Mouse (Mus musculus) liver, adult 2 months (tissue): ENCODE data around the gene Ppp1r13b. TPM values are rescaled to one million over a fixed set of nuclear protein-coding genes. Genes with fewer than 3 reads are reported as not detected.
A peak's percentile ranks its signal among the peaks of the same experiment; 100 is the strongest.

Experiments used
- DNase-seq: peaks from one replicate; pipeline ENCODE4 v3.0.0-alpha.2; 2011; ENCODE audit warnings: low read depth, low spot score; ENCODE audit errors: extremely low read depth
- H3K27ac ChIP-seq: fragments of 200-500 bp; replicated peaks from 2 replicates; pipeline ENCODE4 v1.5.1; 2012; ENCODE audit warnings: low read depth, mild to moderate bottlenecking, control low read depth, inconsistent platforms, low read length; ENCODE audit not compliant: insufficient read depth
- H3K27me3 ChIP-seq: fragments of 200-500 bp; 2 replicates; pipeline ENCODE4 v1.6.1; 2012; ENCODE audit warnings: mild to moderate bottlenecking, moderate library complexity, low read length, inconsistent platforms; ENCODE audit not compliant: control insufficient read depth, insufficient read depth
- H3K36me3 ChIP-seq: fragments of 200-500 bp; 2 replicates; pipeline ENCODE4 v1.6.1; 2012; ENCODE audit warnings: low read length, inconsistent platforms; ENCODE audit not compliant: control insufficient read depth, insufficient read depth
- H3K4me1 ChIP-seq: fragments of 200-500 bp; 2 replicates; pipeline ENCODE4 v1.6.1; 2011; ENCODE audit warnings: low read length; ENCODE audit not compliant: control insufficient read depth, insufficient read depth
- H3K4me3 ChIP-seq: fragments of 200-500 bp; 2 replicates; pipeline ENCODE4 v1.5.1; 2011; ENCODE audit warnings: low read depth, mild to moderate bottlenecking, control low read depth, low read length, moderate library complexity; ENCODE audit not compliant: insufficient read depth
- H3K79me2 ChIP-seq: fragments of 200-500 bp; 2 replicates; pipeline ENCODE4 v1.6.1; 2012; ENCODE audit warnings: inconsistent platforms, mild to moderate bottlenecking, low read length, moderate library complexity; ENCODE audit not compliant: control insufficient read depth, insufficient read depth
- H3K9ac ChIP-seq: fragments of 200-500 bp; 2 replicates; pipeline ENCODE4 v1.6.1; 2012; ENCODE audit warnings: low read depth, mild to moderate bottlenecking, control low read depth, inconsistent platforms, low read length
- CTCF ChIP-seq: fragments of 200-500 bp; IDR thresholded peaks from 2 replicates; pipeline ENCODE4 v1.5.1; 2011; ENCODE audit warnings: low read depth, low read length, control low read depth
- POLR2A ChIP-seq: fragments of 200-500 bp; IDR thresholded peaks from 2 replicates; pipeline ENCODE4 v1.6.1; 2011; ENCODE audit warnings: low read length, control low read depth; ENCODE audit not compliant: insufficient read depth; ENCODE audit errors: extremely low read depth
- WGBS: fragments of 180-500 bp; shearing (Covaris S2); methylation state at CpG from one replicate; pipeline ENCODE4 v1.1.7; 2018; 5-methylcytosine and 5-hydroxymethylcytosine counted together
- polyA plus RNA-seq: library from polyadenylated mRNA; depleted of rRNA; stranded (reverse); fragments of >200 nt; gene quantifications from 2 replicates; pipeline ENCODE4 v1.2.3, GENCODE M21; 2012; rRNA removed
- total RNA-seq: library from RNA; depleted of rRNA; stranded (reverse); fragments of >200 nt; gene quantifications from 2 replicates; pipeline ENCODE4 v1.2.3, GENCODE M21; 2014; rRNA removed

Ppp1r13b gene
- total and polyA plus RNA-seq, 2 experiments, result 2.9 to 5.4 TPM

GRCm38 (mm10) chr12:111790631-111791030, 117.3 kb downstream of the Ppp1r13b start:
- H3K27me3 ChIP-seq, result no peaks in the 10 kb centered on the region
- H3K36me3 ChIP-seq, result peaks cover 11% of the 10 kb centered on the region
- peak overlapping the region; percentile 8; the same call in 1 of the 2 replicates for H3K9ac ChIP-seq
- peak; percentile 90 for DNase-seq
- peaks cover 19% of the 10 kb centered on the region for H3K4me1 ChIP-seq
- peaks cover 2% of the 10 kb centered on the region; the same call in 1 of the 2 replicates for H3K79me2 ChIP-seq
- TF ChIP-seq CTCF (no peak), POLR2A (no peak)
- no peak overlapping the region for H3K4me3 ChIP-seq
- WGBS, result 41% methylated on average over 7 of the region's 7 CpGs
- peak overlapping the region; percentile 90 for H3K27ac ChIP-seq

GRCm38 (mm10) chr12:111790090-111790489, 117.8 kb downstream of the Ppp1r13b start:
- Histone ChIP-seq H3K4me1 (peaks cover 19% of the 10 kb centered on the region), H3K9ac (peak overlapping the region; percentile 11), H3K27me3 (no peaks in the 10 kb centered on the region), H3K27ac (peak overlapping the region; percentile 90), H3K4me3 (no peak overlapping the region), H3K36me3 (peaks cover 11% of the 10 kb centered on the region), H3K79me2 (peaks cover 2% of the 10 kb centered on the region; the same call in 1 of the 2 replicates)
- WGBS, result 32% methylated on average over 5 of the region's 5 CpGs
- no peak for TF ChIP-seq CTCF
- TF ChIP-seq POLR2A, result no peak
- peak; percentile 92 for DNase-seq

DNA sequence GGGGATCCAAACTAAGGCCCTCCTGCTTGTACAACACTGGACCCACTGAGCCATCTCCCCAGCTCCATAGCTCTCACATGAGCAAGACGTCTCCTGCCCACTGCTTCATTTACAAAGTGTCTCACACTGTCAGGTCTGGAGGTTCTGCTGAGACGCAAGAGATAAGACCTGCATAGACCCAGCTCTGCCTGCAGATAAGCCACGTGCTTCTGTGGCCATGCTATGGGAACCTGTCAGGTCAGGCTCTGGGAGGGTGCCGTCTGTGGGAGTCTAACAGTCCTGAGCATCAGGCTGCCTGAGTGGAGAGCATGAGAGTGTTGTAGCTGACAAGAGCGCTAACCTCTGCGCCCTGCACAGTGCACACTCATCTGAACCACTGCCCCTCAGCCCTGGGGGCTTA, 120.9 kb downstream of the Ppp1r13b start:
- Histone ChIP-seq H3K4me1 (peaks cover 19% of the 10 kb centered on the region), H3K4me3 (no peak overlapping the region), H3K9ac (no peak overlapping the region), H3K27me3 (no peaks in the 10 kb centered on the region), H3K36me3 (peaks cover 16% of the 10 kb centered on the region), H3K27ac (no peak overlapping the region), H3K79me2 (peaks cover 2% of the 10 kb centered on the region; the same call in 1 of the 2 replicates)
- no peak for TF ChIP-seq CTCF
- no peak for TF ChIP-seq POLR2A
- DNase-seq, result no peak
- 93% methylated on average over 6 of the region's 6 CpGs for WGBS

DNA sequence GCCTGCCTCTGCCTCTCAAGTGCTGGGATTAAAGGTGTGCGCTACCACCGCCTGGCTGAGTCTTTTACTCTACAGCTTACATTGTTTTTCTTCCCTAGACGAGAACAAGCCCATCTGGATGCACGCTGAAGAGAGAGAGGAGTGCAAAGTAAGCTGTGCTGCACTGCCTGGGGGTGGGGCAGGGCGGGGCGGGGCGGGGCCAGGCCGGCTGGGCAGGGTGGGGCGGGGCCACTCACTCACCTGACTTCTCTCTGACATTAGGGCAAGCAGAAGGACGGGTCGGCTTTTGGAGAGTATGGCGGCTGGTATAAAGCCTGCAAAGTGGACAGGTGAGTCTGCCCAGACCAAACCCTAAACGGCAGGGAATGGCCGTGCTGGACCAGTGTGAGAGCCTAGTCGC, 122.7 kb downstream of the Ppp1r13b start:
- no peak for TF ChIP-seq POLR2A
- no peak for TF ChIP-seq CTCF
- Histone ChIP-seq H3K4me3 (no peak overlapping the region), H3K9ac (no peak overlapping the region), H3K4me1 (peaks cover 12% of the 10 kb centered on the region), H3K27ac (no peak overlapping the region), H3K27me3 (no peaks in the 10 kb centered on the region), H3K36me3 (peaks cover 24% of the 10 kb centered on the region), H3K79me2 (no peaks in the 10 kb centered on the region)
- no peak for DNase-seq
- WGBS, result 82% methylated on average over 15 of the region's 15 CpGs

GRCm38 (mm10) chr12:111779544-111779943, 128.4 kb downstream of the Ppp1r13b start:
- no peak overlapping the region for H3K4me3 ChIP-seq
- no peak for TF ChIP-seq POLR2A
- peak; percentile 68 for TF ChIP-seq CTCF
- no peaks in the 10 kb centered on the region for H3K27me3 ChIP-seq
- H3K79me2 ChIP-seq, result peaks cover 3% of the 10 kb centered on the region; the same call in 1 of the 2 replicates
- H3K27ac ChIP-seq, result no peak overlapping the region
- H3K36me3 ChIP-seq, result peaks cover 53% of the 10 kb centered on the region
- H3K4me1 ChIP-seq, result no peaks in the 10 kb centered on the region
- WGBS, result 97% methylated on average over 1 of the region's 1 CpGs
- no peak overlapping the region for H3K9ac ChIP-seq
- no peak for DNase-seq

Other genes starting within 250 kb of the Ppp1r13b start
- 9.7 and 9.9 TPM in 2 replicates for gene Ckb, start 235.8 kb downstream of the Ppp1r13b start, total RNA-seq
- gene Ckb, start 235.8 kb downstream of the Ppp1r13b start, polyA plus RNA-seq, result 15.3 and 17.8 TPM in 2 replicates
- gene Trmt61a, start 230.0 kb downstream of the Ppp1r13b start, total RNA-seq, result 2.3 and 5.3 TPM in 2 replicates
- 17.9 and 33.1 TPM in 2 replicates for gene Trmt61a, start 230.0 kb downstream of the Ppp1r13b start, polyA plus RNA-seq
- gene Bag5, start 194.9 kb downstream of the Ppp1r13b start, total RNA-seq, result 9.5 and 10.1 TPM in 2 replicates
- 6.7 and 7.7 TPM in 2 replicates for gene Bag5, start 194.9 kb downstream of the Ppp1r13b start, polyA plus RNA-seq
- 21.3 and 24.3 TPM in 2 replicates for gene Apopt1, start 194.8 kb downstream of the Ppp1r13b start, total RNA-seq
- 58.2 and 78.4 TPM in 2 replicates for gene Apopt1, start 194.8 kb downstream of the Ppp1r13b start, polyA plus RNA-seq
- gene Klc1, start 149.3 kb downstream of the Ppp1r13b start, total RNA-seq, result 15.3 and 18.8 TPM in 2 replicates
- gene Klc1, start 149.3 kb downstream of the Ppp1r13b start, polyA plus RNA-seq, result 11.7 and 17.4 TPM in 2 replicates
- gene Xrcc3, start 94.2 kb downstream of the Ppp1r13b start, total RNA-seq, result 1.1 and 2.6 TPM in 2 replicates
- gene Xrcc3, start 94.2 kb downstream of the Ppp1r13b start, polyA plus RNA-seq, result 4.4 and 4.6 TPM in 2 replicates
- 63.3 and 75.6 TPM in 2 replicates for gene Zfyve21, start 93.9 kb downstream of the Ppp1r13b start, total RNA-seq
- 65.5 and 72.8 TPM in 2 replicates for gene Zfyve21, start 93.9 kb downstream of the Ppp1r13b start, polyA plus RNA-seq
- gene Atp5mpl, start 58.9 kb upstream of the Ppp1r13b start, total RNA-seq, result 336 and 444 TPM in 2 replicates
- gene Atp5mpl, start 58.9 kb upstream of the Ppp1r13b start, polyA plus RNA-seq, result 23.8 and 26.3 TPM in 2 replicates
- not detected in 2 replicates for gene Tdrd9, start 63.4 kb upstream of the Ppp1r13b start, total RNA-seq
- gene Tdrd9, start 63.4 kb upstream of the Ppp1r13b start, polyA plus RNA-seq, result not detected in 2 replicates
- not detected in 2 replicates for gene Rd3l, start 73.2 kb upstream of the Ppp1r13b start, total RNA-seq
- gene Rd3l, start 73.2 kb upstream of the Ppp1r13b start, polyA plus RNA-seq, result not detected in 2 replicates
- 162 and 179 TPM in 2 replicates for gene Aspg, start 198.6 kb upstream of the Ppp1r13b start, total RNA-seq
- 398 and 612 TPM in 2 replicates for gene Aspg, start 198.6 kb upstream of the Ppp1r13b start, polyA plus RNA-seq
- gene Kif26a, start 238.1 kb upstream of the Ppp1r13b start, total RNA-seq, result 0.27 and 0.28 TPM in 2 replicates
- gene Kif26a, start 238.1 kb upstream of the Ppp1r13b start, polyA plus RNA-seq, result 0.77 and 0.84 TPM in 2 replicates